Mouse (Mus musculus) cerebellum, adult 2 months (tissue): ENCODE results near the gene Cfap54.

Experiments used
- CTCF ChIP-seq: fragments of 200-500 bp; IDR thresholded peaks from 2 replicates; pipeline ENCODE4 v1.5.1; 2011; ENCODE audit warnings: low read depth, mild to moderate bottlenecking, control low read depth, low read length, moderate library complexity, borderline replicate concordance; ENCODE audit not compliant: insufficient read depth
- POLR2A ChIP-seq: fragments of 200-500 bp; IDR thresholded peaks from 2 replicates; pipeline ENCODE4 v1.6.1; 2011; ENCODE audit warnings: low read length, control low read depth, borderline replicate concordance; ENCODE audit not compliant: insufficient read depth

DNA sequence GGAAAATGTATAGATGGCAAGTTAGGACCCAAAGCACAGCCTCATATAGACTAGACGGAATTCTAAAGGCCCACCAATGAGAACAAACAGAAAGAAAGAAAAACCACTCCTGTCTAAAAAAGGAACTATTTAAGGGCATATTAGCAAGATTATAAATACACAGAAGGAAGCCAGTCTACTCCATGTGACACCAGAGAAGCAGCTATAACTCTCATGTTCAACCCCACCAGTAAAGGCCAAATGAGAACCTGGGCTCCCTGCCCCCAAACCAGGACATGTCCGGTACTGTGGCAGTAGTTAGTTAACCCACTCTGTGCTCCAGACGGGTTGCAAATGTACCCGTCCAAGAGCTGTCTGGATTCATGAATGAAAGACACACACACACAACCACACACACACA lies 14.4 kb upstream of the Cfap54 start:
- no peak for TF ChIP-seq POLR2A
- no peak for TF ChIP-seq CTCF
